In the genomic region with DNA sequence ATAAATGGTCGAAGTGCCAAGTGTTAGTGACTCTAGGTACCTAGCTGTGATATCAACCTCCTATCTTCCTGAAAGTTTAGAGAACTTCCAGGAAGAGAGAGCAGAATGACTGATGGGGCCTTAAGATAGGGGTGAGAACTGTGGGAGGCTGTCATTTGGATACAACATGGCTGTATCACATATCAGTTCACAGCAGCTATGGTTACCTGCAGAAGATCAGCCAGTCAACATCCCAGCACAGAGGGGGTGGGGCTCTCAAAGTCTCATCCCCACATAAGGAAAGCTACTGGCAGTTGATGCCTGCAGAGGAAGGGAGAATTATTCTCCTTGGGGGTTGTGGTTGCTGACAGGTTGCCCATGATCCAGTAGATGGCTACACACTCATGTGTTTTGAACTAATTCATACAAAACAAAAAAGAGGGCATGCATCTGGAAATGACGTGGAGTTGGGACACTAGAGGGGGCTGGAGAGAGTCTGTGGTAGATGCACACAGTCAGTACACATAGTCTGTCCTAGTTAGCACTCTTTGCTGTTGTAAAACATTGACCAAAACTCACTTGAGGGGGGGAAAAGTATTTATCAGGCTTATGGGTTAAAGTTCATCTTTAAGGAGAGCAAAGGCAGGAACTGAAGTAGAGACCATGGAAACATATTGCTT, we compare ENCODE assay signal across 17 mouse cellular contexts. TPM values are rescaled to one million over a fixed set of nuclear protein-coding genes. Genes with fewer than 3 reads are reported as not detected.
DNase-seq lines count a peak whose midpoint lies in the region; ATAC-seq and TF ChIP-seq lines count a peak whose summit lies in the region.
"Had no signal": no experiment of that assay in that cellular context is flagged by ENCODE, and none has a peak within 500 bp of the region (broad histone marks: within the 10 kb centered on the region; RNA-seq: fewer than 3 reads in every experiment).

No protein-coding gene starts in this region.

- no peak overlapping the region for H3K4me3 ChIP-seq in intestine, postnatal 0 days (ENCODE audit: low read depth, low read length)
- no peak overlapping the region for H3K4me3 ChIP-seq in intestine, embryonic 16.5 days (ENCODE audit: low read length)
- H3K4me3 ChIP-seq in hindbrain, embryonic 10.5 days = no peak overlapping the region
- H3K4me3 ChIP-seq: megakaryocyte, embryonic 14.5 days had no signal

- DNase-seq in CD4-positive helper T cell, adult 2 months (ENCODE audit: low read depth, low spot score) = peak; percentile 53
- DNase-seq in skeletal muscle tissue, adult 2 months (ENCODE audit: low read depth, low spot score) = peak; percentile 56
- DNase-seq in hindbrain, embryonic 10.5 days (ENCODE audit: low spot score) = no peak
- no peak for DNase-seq in urinary bladder, postnatal 4 days (ENCODE audit: low spot score in 2 of 2)
- no peak for DNase-seq in frontal cortex, postnatal 10 days (ENCODE audit: low spot score in 2 of 2)
- DNase-seq: adrenal gland, adult 8-10 months; cerebellum, adult 9-10 months; kidney, postnatal 10 days; layer of hippocampus, adult 9-11 months; lung, adult 2 months had no signal

- WGBS in intestine, postnatal 0 days = 46% methylated on average over 2 of the region's 2 CpGs
- 64% methylated on average over 2 of the region's 2 CpGs for WGBS in intestine, embryonic 16.5 days
- WGBS in hindbrain, embryonic 10.5 days = 66% methylated on average over 2 of the region's 2 CpGs

- no peaks in the 10 kb centered on the region for H3K27me3 ChIP-seq in intestine, postnatal 0 days (replicated peaks; ENCODE audit: control insufficient read depth, insufficient read depth, low read length)
- no peaks in the 10 kb centered on the region for H3K27me3 ChIP-seq in intestine, embryonic 16.5 days (replicated peaks; ENCODE audit: control insufficient read depth, insufficient read depth, low read length)
- no peaks in the 10 kb centered on the region for H3K27me3 ChIP-seq in hindbrain, embryonic 10.5 days (ENCODE audit: insufficient read depth, poor library complexity, severe bottlenecking)
- H3K27me3 ChIP-seq: megakaryocyte, embryonic 14.5 days had no signal

- H3K36me3 ChIP-seq in intestine, postnatal 0 days (ENCODE audit: control insufficient read depth, insufficient read depth) = no peaks in the 10 kb centered on the region
- no peaks in the 10 kb centered on the region for H3K36me3 ChIP-seq in intestine, embryonic 16.5 days (ENCODE audit: control insufficient read depth, insufficient read depth, low read length)
- H3K36me3 ChIP-seq in hindbrain, embryonic 10.5 days = no peaks in the 10 kb centered on the region

- no peak overlapping the region for H3K27ac ChIP-seq in intestine, postnatal 0 days (ENCODE audit: low read depth, low read length)
- no peak overlapping the region for H3K27ac ChIP-seq in intestine, embryonic 16.5 days (ENCODE audit: low read length)
- no peak overlapping the region for H3K27ac ChIP-seq in hindbrain, embryonic 10.5 days

- no peaks in the 10 kb centered on the region for H3K4me1 ChIP-seq in intestine, postnatal 0 days (replicated peaks; ENCODE audit: control insufficient read depth, insufficient read depth, low read length)
- peaks cover 5% of the 10 kb centered on the region; the same call in 1 of the 2 replicates for H3K4me1 ChIP-seq in intestine, embryonic 16.5 days (ENCODE audit: control insufficient read depth, insufficient read depth, low read length)
- H3K4me1 ChIP-seq in hindbrain, embryonic 10.5 days (replicated peaks) = no peaks in the 10 kb centered on the region

- no peaks in the 10 kb centered on the region for H3K9me3 ChIP-seq in intestine, postnatal 0 days (ENCODE audit: control insufficient read depth)
- H3K9me3 ChIP-seq in intestine, embryonic 16.5 days (ENCODE audit: control insufficient read depth, low read length) = no peaks in the 10 kb centered on the region
- H3K9me3 ChIP-seq in hindbrain, embryonic 10.5 days = no peaks in the 10 kb centered on the region
- H3K9me3 ChIP-seq: megakaryocyte, embryonic 14.5 days had no signal

- peak; percentile 54 for TF ChIP-seq CTCF in intestine, postnatal 0 days (IDR thresholded peaks at IDR 0.05; ENCODE audit: low read depth)

- no peak for ATAC-seq in intestine, postnatal 0 days
- no peak for ATAC-seq in intestine, embryonic 16.5 days
- peak; percentile 19 for ATAC-seq in activated CD4-positive, CD25-positive, alpha-beta regulatory T cell, adult 4 months
- ATAC-seq: forebrain, embryonic 16.5 days; hindbrain, embryonic 16.5 days had no signal

- H3K4me2 ChIP-seq in intestine, postnatal 0 days (replicated peaks; ENCODE audit: low read depth) = no peak overlapping the region
- H3K4me2 ChIP-seq in intestine, embryonic 16.5 days (ENCODE audit: low read depth, low read length) = no peak overlapping the region

- H3K9ac ChIP-seq in intestine, postnatal 0 days (ENCODE audit: low read depth, low read length) = no peak overlapping the region
- H3K9ac ChIP-seq in intestine, embryonic 16.5 days (ENCODE audit: low read depth, low read length) = no peak overlapping the region

RNA-seq across cellular contexts. Expression of gene Tnfsf10, which starts 2.2 kb away (rescaled TPM):
- 3.1 TPM in 2 replicates for polyA plus RNA-seq in intestine, postnatal 0 days (2015; fragmentation: Nextera tagmentation; extraction: Ambion mirVana)
- polyA plus RNA-seq in intestine, embryonic 16.5 days (2015; fragmentation: Nextera tagmentation; extraction: Ambion mirVana) = 0.76 and 1.1 TPM in 2 replicates
- polyA plus RNA-seq in activated CD4-positive, CD25-positive, alpha-beta regulatory T cell, adult 4 months (2017; shearing (Covaris generic)) = 10 to 100 TPM; 18.8 to 23.6 TPM
- 0.03 TPM in 1 of 2 replicates, not detected in the other for polyA plus RNA-seq in hindbrain, embryonic 10.5 days (2016; fragmentation: Nextera tagmentation; extraction: Ambion mirVana)

RNA-seq across cellular contexts. Expression of gene Ghsr, which starts 56.5 kb away (rescaled TPM):
- polyA plus RNA-seq in intestine, postnatal 0 days (2015; fragmentation: Nextera tagmentation; extraction: Ambion mirVana) = 0.04 TPM in 1 of 2 replicates, not detected in the other
- polyA plus RNA-seq in intestine, embryonic 16.5 days (2015; fragmentation: Nextera tagmentation; extraction: Ambion mirVana) = not detected in 2 replicates
- polyA plus RNA-seq in activated CD4-positive, CD25-positive, alpha-beta regulatory T cell, adult 4 months (2017; shearing (Covaris generic)) = not detected
- 0.09 and 0.14 TPM in 2 replicates for polyA plus RNA-seq in hindbrain, embryonic 10.5 days (2016; fragmentation: Nextera tagmentation; extraction: Ambion mirVana)
- polyA plus RNA-seq: heart, embryonic 16.5 days; lung, adult 2 months had no signal

Comparison
In these comparisons a context has a peak if more than half of its experiments do, and no peak if none do; other contexts are left out.
1. DNase-seq: peak in CD4-positive helper T cell, adult 2 months (single experiment) and skeletal muscle tissue, adult 2 months (single experiment); none in hindbrain, embryonic 10.5 days (single experiment), urinary bladder, postnatal 4 days (0 of 2) and frontal cortex, postnatal 10 days (0 of 2).